Mouse (Mus musculus) gastrocnemius, postnatal 10 days (tissue): Measurements from ENCODE around the gene Fam189a2. TPM values are rescaled to one million over a fixed set of nuclear protein-coding genes. Genes with fewer than 3 reads are reported as not detected.
A peak's percentile ranks its signal among the peaks of the same experiment; 100 is the strongest.

Experiments
- DNase-seq: peaks from one replicate; pipeline ENCODE4 v3.0.0; 2021; ENCODE audit warnings: mixed read lengths
- long read RNA-seq, 2 experiments: library from polyadenylated mRNA; stranded (forward); transcript quantifications; one replicate each; pipeline ENCODE4 v2.0.0; 2021
- total RNA-seq, 2 experiments: library from RNA; stranded (reverse); gene quantifications; 2 replicates each; pipeline ENCODE4 v1.2.3; 2021

The Fam189a2 gene
- 10 to 100 TPM; 39.6 to 42.5 TPM for total RNA-seq
- long read RNA-seq, experiment 1, transcript Fam189a2-201 (11 exons, 2,548 nt) = major isoform, 59 of 81 reads
- long read RNA-seq, experiment 1, partial matches to known transcripts = 8 of 81 reads
- long read RNA-seq, experiment 1, other reads (novel, unspliced or antisense) = 14 of 81 reads
- long read RNA-seq, experiment 2, transcript Fam189a2-201 (11 exons, 2,548 nt) = major isoform, 50 of 69 reads
- long read RNA-seq, experiment 2, partial matches to known transcripts = 9 of 69 reads
- long read RNA-seq, experiment 2, other reads (novel, unspliced or antisense) = 10 of 69 reads

DNA sequence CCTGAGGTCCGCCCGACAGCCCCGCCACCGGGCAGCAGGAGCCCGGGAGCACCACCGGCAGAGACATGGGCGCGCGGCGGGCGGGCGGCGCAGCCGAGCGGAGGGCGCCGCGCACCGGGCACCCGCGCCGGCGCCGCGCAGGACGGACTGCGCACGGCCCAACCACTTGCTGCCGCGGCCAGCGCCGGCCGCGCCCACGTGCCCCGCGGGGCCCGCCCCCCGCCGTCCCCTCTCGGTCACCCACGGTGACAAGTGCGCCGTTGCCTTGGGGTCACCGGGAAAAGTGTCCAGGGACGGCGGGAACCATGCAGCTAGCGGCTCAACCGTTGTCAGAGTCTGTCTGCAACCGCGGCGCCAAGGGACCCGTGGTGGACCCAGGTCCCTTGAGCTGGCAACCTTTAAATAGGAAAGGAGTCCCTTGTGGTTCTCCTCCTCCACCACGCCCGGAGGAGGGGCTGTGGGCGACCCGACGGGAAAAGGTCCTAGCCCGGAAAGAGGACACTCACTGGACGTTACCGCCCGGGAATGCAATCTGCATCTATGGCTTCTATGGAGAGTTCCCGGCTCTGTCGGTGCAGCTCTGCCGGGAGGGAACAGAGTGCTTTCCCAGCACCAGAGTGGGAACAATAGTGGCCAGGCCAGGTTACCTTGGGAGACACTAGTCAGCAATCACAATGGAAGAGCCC lies at the start of gene Fam189a2:
TSS of gene Fam189a2 (minus strand) at position 149 of the 686 bp plus-strand sequence.
- DNase-seq = peak; percentile 56

DNA sequence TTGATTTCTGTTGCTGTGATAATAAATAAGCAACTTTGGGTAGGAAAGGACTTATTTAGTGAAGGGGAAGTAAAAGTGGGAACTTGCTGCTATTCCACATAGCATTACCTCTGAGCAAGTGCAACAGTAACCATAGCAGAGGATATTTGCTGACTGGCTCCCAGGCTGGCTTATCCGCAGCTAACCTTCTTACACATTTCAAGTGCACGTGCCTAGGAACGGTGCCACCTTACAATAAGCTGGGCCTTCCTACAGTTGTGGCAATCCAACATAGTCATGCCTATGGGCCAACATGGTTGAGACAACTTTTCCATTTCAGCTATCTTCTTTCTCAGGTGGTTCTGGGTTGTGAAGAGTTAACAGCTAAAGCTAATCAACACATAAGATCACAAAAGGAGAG lies 46.8 kb upstream of the Fam189a2 start:
- DNase-seq = no peak

DNA sequence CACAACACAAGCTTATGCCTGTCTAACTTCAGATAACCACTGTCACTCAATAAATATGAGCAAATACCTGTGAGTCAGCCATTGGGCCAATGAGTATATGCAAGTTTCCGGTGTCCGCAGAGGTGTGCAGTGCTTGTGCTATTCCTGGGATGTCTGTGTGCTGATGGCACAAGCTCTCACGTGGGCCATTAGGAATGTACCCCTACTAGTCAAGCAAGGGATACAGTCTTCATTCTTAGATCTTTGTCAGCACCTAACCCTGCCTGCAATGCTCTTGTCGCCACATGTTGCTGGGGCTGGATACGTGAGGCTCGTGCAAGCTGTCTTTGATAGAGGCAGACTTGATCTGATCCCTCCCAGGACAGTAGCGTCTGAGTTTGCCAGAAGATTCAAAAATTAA lies 45.7 kb upstream of the Fam189a2 start:
- DNase-seq = no peak

DNA sequence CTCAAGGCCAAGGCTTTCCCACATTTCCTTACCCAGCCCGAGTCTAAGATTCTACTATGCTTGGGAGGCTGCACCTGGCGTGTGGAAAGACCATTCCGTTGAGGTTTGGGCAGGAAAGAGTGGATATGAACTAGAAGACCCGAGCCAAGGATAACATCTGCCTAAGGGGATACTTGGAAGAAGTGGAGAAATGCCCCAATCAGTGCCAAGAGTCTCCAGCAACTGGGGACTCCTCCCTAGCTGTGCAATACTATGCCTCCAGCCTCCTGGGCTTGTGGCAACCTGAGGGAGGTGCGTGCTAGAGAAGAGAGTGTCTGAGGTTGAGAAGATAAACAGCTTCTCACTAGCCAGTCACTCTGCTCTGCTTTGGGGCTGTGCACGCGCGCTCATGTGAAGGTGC lies 45.1 kb upstream of the Fam189a2 start:
- DNase-seq = no peak

DNA sequence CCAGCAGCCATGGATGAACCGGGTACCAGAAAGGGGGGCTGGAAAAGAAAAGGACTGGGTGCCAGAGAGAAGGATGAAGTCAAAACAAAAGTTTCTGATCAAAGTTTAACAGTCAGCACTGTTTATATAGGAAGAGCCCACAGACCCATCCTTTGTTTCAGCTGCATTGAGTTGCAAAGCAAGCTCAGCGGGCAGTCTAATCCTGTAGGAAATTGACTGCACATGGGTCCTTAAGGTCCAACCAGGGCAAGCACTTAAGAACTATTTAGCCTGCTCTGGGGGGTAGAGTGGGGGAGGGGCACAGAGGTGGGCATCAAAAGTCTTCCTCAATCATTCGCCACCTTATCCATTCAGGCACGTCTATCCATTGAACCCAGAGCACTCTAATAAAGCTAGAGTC lies 42.3 kb upstream of the Fam189a2 start:
- no peak for DNase-seq

DNA sequence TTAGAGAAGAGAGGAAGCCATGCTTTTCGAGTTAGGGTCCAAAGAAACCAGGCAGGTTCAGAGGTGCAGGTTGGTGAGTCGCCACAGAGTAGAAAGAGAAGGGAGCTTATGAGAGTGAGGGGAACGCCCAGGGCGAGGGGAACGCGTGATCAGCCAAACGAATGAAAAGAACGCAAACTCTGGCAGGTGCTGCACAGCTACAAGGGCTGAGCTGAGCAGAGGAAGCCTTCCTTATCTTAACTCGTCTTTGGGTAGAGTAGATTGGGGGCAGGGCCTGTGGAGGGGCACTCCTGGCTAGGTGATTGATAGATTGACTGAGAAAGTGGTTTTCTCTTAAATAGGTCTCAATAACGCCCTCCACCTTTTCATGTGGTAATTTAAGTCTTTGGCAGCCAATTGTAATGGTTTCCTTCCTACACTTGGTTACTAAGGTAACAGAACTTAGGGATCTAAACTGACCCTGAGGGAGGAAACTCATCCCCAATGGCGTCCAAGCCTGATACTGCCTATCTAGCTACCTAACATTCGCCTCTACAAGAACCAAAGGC lies 33.6 kb upstream of the Fam189a2 start:
- no peak for DNase-seq

DNA sequence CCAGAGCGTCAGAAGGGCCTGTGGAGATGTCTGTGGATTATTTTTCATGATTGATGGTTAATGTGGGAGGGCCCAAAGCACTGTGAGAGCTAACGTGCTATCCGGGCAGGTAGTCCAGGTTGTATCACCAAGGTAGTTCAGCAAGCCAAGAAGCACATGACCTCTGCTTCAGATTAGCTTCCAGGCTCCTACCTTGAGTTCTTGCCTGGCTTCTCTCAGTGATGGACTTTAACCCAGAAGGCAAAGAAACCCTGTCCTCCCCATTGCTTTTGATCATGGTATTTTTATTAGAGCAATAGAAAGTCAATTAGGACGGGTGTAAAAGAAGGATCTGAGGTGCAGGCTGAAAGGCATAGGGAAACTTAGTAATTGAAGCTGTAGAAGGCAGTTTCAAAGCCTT lies 32.8 kb upstream of the Fam189a2 start:
- DNase-seq = no peak

DNA sequence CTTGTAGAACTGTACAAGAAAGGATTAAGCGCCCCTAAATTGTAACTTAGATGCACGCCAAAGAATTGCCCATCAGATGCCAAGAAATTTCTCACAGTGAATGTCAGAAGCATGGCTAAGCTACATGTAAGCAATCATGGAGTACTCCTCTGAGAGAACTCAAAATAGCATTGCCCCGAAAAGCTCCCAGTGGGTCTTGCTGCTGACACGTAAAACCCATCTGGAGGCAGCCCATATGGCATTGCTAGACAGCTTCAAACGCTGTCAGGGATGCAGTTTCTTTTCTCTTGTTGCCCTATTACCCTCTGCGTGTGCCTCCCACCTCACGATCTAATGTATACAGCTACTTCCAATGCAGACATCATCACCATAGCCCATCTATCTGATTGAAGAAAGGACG lies 28.0 kb upstream of the Fam189a2 start:
- DNase-seq = no peak

DNA sequence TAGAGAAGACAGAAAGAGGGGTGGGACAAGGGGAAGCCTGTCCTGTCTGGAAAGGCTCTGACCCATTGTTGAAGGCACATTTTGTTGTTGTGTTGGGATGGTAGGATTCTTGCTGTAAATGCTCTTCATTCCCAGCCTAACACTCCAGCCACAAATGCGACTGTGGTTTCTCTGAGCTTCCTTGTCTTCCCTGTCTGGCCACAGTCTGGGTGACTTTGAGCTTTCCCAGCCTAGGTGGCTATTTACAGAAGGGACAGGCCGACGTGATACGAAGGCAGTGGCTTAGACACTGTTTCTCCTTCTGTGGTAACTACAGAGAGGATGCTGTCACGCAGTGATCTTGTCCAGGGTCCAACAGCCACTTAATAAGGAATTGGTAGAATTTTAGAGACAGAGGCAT lies 27.2 kb upstream of the Fam189a2 start:
- no peak for DNase-seq

DNA sequence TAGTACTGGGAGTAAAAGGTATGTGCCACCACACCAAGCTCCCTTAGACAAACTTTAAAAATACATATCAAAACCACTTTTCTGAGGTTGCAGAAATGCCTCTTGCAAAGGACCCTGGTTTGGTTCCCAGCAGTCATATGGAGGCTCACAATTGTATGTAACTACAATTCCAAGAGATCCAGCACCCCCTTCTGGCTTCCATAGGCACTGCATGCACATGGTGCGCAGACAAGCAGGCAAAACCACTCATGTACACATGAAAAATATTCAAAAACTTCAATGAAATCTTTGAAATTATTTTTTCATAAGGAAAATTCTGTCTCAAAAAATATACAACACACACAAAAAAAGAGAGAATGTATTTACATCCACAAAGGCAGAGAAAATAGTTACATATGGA lies 26.1 kb upstream of the Fam189a2 start:
- DNase-seq = no peak

DNA sequence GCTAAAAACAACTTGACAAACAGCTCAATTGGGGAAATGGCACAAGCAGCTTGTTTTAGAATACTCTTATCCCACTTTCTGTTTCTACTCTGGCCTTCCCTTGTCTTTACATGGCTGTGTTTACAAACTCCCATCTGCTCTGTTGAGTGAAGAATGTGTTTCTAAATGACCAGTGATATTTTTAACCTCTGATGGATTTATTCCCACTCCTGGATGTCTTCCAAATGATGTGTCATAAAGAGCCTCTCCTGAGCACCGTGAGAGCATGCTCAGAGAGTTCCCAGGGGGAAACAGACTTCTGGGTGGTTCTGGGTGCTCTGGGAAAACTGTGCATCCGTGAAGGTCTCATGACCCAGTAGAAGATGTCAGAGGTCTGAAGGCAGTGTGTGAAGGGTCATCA lies 24.1 kb upstream of the Fam189a2 start:
- DNase-seq = no peak

DNA sequence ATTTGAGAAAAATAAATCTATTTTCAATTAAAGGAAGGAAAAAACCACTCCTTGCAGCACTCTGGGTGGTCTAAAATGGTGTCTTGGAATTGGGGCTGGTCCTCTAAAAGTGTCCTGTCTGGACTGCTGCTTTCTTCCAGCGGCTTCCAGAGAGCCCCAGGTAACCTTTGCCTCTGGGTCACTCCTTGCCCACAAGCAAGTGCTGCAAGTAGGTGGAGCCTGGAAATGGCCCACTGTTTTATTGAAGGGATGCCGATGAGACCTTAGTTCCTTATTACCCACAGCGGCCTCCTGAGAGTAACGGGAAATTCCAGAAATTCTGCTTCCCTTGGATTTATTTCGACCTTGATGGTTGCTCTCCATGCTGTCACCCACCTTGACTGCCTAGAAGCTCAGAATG lies 23.4 kb upstream of the Fam189a2 start:
- no peak for DNase-seq

DNA sequence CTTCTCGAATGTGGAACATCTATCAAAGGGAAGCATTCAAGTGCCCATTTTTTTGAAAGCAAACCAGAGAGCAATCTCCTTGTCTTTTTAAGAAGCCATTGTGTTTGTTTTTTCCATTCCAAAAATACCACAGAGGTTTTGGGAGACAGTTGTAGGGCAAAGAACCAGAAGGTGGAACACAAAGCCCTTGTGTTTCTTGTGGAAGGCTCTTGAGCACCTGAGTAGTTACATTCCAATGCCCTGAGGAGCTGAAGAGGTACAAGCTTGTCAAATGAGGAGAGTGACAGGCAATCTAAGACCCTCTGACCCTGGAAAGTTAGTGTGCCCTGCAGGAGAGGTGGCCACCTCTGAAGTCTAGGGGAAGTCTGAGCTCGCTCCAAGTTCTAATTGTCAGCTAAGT lies 19.7 kb upstream of the Fam189a2 start:
- DNase-seq = no peak

DNA sequence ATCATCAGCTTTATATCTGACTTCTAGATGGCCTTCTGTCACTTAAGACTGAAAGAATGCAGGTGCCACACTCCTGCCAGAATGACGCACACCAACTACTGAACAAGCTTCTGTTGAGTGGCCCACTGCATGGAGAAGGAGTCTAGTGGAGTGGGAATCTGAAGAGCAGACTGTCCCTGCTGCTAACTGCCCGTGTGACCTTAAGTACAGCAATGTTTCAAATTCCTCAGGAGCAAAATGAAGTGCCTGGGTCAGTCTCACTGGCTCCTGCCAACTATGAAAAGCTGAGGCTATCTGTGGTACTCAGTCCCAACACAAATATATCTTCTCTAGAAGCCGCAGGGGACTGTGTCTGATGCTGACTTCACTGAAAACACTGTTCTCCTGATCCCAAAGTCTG lies 18.5 kb upstream of the Fam189a2 start:
- DNase-seq = no peak

DNA sequence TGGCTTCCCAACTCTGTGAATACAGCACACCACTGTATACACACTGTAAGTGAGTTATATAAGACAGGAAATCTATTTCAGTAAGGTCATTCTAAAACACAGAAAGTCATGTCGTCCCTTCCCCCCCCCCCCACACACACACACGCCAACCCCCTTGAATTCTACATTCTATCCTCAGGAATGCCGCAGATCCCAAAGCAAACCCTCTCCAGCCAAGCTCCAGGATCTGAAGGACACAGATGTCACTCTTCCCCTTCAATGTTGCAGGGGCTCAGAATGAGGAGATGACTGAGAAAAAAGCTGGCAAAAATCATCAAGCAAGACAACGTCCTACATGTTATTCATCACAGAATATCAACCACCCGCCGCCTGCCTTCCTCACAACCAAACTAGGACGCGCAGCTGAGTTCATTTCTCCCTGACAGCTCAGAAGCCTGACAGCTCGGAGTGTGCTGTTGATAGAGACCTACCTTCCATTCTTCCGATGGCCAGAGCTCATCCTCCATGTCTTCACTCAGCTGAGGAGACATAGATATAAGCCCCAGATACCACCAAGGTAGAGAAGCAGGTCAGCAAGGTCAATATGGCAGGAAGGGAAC lies 15.7 kb upstream of the Fam189a2 start:
- no peak for DNase-seq

DNA sequence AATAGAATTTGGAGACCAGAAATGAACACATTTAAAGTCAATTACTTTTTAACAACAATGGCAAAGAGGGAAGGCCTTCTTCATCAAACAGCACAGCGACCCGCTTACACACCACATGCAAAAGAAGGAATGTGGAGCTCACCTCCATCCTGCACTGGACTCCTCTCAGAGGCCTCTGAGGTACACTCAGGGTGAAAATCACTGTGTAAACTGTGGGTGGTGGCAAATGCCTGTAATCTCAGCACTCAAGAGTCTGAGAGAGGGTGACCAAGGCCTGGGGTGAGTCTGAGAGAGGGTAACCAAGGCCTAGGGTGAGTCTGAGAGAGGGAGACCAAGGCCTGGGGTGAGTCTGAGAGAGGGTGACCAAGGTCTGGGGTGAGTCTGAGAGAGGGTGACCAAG lies 11.6 kb upstream of the Fam189a2 start:
- DNase-seq = no peak

DNA sequence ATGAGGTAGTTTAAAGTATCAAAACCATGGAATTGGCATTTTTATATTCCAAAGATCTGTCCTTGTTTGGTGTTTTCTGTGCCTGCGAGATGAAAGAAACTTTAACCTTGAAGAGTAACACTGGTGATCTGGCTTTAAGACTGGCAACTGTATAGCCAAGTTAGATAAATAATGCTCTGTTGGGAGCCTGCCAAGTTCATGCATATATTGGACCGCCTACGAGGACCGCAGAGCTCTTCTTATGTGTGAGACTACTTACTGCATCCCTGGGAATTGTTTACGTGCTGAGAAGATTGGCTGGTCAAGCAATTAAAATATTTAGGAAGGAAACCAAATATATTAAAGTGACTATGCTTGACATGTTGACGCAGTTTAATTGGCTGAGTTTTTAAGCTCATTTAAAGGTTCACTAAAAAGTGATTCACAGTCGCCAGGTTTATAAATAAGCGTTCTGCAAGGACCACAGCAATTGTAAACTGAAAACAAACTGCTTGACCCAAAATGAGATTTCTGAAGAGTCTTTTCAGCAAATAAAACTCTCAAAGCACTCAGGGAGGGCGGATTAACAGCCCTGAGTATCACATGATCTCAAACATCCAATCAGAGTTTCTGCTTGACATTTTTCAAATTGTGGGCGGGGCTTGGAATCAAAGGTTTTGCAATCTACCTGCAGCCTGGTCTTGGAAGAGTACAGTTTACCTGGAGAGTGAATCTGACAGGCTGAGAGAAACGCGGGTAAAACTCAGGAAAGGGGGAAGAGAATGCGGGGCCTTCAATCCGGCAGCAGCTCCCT lies 8.4 kb upstream of the Fam189a2 start:
- no peak for DNase-seq

DNA sequence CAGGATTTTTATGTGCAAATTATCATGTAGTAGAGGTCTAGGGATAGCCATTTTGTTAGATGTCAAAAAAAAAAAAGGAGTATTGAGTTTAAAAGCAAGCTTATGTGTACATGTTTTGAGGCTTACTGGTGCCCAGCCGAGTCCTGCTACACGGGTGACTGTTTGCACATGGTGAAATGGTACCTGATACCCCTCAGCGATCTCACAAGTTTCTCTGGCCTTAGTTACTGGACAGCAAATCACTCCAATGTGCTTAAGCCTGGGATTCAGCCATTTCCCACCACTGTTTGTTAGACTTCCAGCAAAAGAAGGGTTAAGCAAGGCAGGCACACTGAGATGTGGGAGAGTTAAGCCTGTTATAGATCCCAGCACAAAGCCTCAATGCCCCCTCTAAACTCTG lies 3.5 kb upstream of the Fam189a2 start:
- DNase-seq = no peak

DNA sequence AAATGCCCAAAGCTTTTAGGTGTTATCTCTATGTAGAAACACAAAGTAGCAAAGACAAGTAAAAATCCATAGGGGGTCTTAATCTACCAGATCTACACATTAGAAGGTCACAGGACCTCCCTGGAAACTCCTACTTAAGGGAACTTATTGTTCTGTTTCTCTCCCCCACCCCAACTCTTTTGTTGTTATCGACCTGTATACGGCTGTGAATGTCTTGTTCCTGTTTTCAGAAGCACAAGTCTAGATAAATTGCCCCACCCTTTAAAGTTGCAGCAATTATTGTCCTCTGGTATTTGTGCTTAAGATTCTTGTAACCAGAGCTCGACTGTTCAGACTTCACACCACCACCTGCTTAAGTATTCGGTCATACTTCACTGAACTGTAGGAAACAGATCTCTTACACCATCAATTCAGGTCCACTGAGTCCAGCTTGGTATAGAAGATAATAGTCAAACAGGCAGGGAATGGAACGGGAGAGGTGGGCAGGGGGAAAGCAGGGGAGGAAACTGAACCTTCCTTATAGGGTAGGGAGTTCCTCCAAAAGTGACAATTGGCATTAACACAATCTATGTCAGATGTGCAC lies 1.9 kb upstream of the Fam189a2 start:
- no peak for DNase-seq

DNA sequence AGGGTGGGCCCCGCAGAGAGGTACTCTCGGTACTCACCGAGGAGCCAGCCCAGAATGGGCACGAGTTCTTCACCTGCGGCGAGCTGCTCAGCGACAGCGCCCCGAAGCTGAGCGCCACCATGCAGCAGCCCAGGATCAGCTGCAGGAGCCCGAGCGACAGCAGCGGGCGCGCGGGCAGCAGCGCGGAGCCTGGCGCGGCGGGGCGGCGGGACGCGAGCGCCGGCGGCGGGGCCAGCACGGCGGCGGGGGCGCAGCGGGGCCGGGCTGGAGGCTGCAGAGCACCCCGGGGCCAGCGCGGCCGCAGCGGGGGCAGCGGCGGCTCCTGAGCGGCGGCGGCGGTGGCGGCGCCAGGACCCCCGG lies 328 bp downstream of the Fam189a2 start:
- peak; percentile 38 for DNase-seq

DNA sequence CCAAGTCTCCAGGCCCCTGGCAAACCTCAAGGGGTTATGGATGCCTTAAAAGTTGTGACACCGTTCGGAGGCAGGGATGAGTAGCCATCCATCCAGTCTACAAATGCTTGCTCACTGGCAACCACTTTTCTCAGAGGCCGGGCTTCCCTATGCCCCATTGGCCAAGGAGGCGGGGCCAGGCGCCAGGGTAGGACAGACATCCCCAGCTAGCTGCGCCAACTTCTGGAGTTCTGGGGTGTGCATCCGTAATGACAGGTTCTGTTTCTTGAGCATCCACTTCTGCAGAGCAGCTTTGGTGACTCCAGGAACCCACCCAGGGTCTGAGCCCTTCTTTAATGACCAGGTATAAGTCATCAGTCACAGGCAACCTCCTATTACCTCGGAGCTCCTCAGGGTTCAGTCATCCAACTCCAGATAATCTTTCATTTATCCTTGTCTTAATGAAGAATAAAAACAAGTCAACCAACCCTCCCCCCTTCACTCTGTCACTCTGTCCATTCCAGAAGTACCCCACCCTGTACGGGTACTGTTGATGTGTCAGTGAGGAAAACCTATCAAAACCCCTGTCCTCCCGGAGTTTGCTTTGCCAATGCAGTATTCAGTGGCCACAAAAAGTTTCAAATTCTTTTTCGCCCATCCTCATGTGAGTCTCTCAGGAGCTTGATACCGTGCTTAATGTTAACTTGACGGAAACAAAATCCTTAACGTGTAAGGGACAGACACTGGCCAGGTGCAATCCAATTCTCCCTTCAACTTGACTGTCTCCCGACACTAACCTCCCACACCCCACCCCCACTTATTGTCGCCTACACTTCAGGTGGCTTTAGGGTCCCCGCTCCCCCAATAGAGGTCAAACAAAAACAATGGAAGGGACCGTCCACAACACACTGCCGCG lies 956 bp downstream of the Fam189a2 start:
- DNase-seq = peak; percentile 57
